Comparison of ENCODE assay signal across 24 mouse cellular contexts in genomic region chr3:123191602-123192001, GRCm38 (mm10). TPM values are rescaled to one million over a fixed set of nuclear protein-coding genes. Genes with fewer than 3 reads are reported as not detected.
"Had no signal": no experiment of that assay in that cellular context is flagged by ENCODE, and none has a peak within 500 bp of the region (broad histone marks: within the 10 kb centered on the region; RNA-seq: fewer than 3 reads in every experiment).

No protein-coding gene starts in this region.

- H3K36me3 ChIP-seq: heart, embryonic 13.5 days; heart, embryonic 15.5 days; hindbrain, embryonic 10.5 days; hindbrain, embryonic 12.5 days; intestine, embryonic 15.5 days; limb, embryonic 13.5 days; limb, embryonic 15.5 days; liver, embryonic 12.5 days had no signal

- H3K27me3 ChIP-seq: heart, embryonic 13.5 days; heart, embryonic 15.5 days; hindbrain, embryonic 12.5 days; intestine, embryonic 15.5 days; limb, embryonic 13.5 days; limb, embryonic 15.5 days; liver, embryonic 12.5 days had no signal

- ATAC-seq: hindbrain, embryonic 16.5 days; inflammation-experienced regulatory T-cells, adult 6 months; intestine, embryonic 15.5 days; intestine, postnatal 0 days; liver, embryonic 12.5 days had no signal

- H3K9ac ChIP-seq: heart, embryonic 13.5 days; heart, embryonic 15.5 days; hindbrain, embryonic 12.5 days; hindbrain, embryonic 14.5 days; intestine, embryonic 15.5 days; limb, embryonic 13.5 days; limb, embryonic 15.5 days; liver, embryonic 12.5 days; liver, embryonic 14.5 days had no signal

- DNase-seq: gastrocnemius, adult 2 months; gastrocnemius, postnatal 10 days; gastrocnemius, postnatal 25 days; heart, postnatal 4 days; kidney, adult 18-20 months; kidney, adult 8-10 months; kidney, postnatal 10 days; kidney, postnatal 25 days; kidney, postnatal 4 days; layer of hippocampus, postnatal 36 days had no signal

- H3K4me1 ChIP-seq: intestine, embryonic 15.5 days; liver, embryonic 12.5 days had no signal

- H3K27ac ChIP-seq: gastrocnemius, adult 2 months; heart, embryonic 13.5 days; heart, embryonic 15.5 days; hindbrain, embryonic 10.5 days; hindbrain, embryonic 12.5 days; hindbrain, embryonic 14.5 days; intestine, embryonic 15.5 days; layer of hippocampus, adult 2 months; limb, embryonic 13.5 days; limb, embryonic 15.5 days; liver, embryonic 12.5 days; liver, embryonic 14.5 days had no signal

- H3K4me3 ChIP-seq: gastrocnemius, adult 2 months; heart, embryonic 13.5 days; heart, embryonic 15.5 days; hindbrain, embryonic 10.5 days; hindbrain, embryonic 12.5 days; intestine, embryonic 15.5 days; layer of hippocampus, adult 2 months; limb, embryonic 13.5 days; limb, embryonic 15.5 days; liver, embryonic 12.5 days had no signal

RNA-seq across cellular contexts. Expression of gene Synpo2, which starts 44.3 kb away (rescaled TPM):
- polyA plus RNA-seq: inflammation-experienced regulatory T-cells, adult 6 months had no signal
